Mouse (Mus musculus) brain, adult 2 months (tissue): ENCODE measurements around the gene Dazl.
"Not testable (repeated sequence)": the region's sequence is repeated elsewhere in the genome, so short reads cannot be mapped to it uniquely, and the experiment has no call there.

Experiments
- DNase-seq: peaks from one replicate; pipeline ENCODE4 v3.0.0; 2011; ENCODE audit warnings: low read depth, low spot score

Gene Dazl

DNA sequence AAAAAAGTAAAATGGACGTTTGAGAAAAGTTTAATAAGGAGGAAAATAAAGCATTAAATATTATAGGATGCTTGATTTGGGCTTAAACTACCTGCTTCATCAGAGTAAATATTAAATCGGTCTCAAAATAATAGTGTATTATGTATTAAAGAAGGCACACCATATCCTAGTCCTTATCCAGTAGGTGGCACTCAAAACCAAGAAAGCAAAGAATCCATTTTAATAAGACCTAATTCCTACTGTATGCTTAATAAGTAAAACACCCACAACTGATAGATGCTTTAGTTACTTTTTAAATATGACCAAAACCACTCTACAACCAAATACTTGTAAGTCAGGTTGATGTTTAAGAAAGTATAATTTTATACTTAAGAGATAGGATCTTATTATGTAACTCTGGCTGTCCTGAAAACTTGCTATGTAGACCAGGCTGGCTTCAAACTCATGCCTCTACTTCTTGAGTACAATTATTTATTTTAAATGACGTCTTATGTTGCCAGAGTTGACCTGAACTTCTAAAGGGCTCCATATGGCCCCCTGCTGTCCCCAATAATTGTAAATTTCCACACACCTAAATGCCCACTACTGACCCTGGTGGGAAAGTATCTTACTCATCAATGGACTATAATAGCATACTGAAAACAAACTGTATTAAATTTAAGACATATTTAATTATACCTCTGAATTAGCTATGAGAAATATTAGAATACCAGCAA lies 1.8 kb downstream of the Dazl start:
- peak; percentile 77 for DNase-seq

DNA sequence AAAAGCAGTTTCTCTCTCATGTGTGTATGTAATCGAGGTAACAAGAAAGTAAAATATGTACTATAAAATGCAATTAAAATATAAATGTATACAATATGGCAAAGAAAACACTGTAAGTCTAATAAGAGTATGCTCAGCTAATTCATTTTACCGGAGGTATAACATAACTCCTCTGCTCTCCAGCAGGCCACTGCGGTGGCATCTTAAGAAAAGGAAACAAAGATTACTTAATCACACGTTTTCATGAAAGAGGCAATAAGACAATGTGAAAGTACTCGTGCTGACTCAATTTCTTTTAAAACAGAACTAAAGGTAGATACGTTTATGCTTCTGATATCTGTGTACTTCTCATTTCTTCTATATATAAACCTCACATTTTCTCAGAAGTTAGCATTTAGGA lies 8.6 kb downstream of the Dazl start:
- no peak for DNase-seq

DNA sequence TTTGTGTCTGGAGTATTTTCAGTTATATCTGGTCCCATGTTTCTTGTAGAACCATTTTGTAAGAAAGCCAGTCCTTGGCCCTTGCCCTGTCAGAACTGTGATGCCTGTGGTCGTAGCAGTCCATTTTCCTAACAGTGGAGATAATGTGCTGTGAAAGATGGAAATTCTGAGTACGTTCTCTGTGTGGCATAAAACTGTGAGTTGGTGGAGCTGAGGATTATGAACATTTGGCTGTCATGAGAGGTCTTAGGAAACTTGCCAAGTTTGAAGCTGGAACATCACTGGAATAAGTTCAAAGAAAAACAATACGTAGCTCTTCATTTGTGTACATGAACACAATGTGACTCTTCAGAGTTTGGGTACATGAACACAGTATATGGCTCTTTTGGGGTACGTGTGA lies 31.8 kb downstream of the Dazl start:
- not testable (repeated sequence) for DNase-seq

DNA sequence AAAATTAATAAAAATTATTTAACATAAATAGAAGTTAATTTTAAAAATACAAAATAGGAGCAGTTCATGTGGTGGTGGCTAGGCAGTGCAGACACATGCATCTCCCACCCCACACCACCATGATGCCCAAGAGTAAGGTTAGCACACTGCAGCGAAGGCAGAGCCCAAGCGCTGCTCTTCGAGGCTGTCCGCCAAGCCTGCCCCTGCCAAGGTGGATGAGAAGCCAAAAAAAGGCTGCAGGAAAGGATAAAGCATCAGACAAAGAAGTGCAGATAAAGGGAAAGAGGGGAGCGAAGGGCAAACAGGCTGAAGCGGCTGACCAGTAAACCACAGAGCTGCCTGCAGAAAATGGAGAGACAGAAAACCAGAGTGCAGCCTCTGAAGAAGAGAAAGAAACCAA lies 32.6 kb downstream of the Dazl start:
- DNase-seq = no peak

DNA sequence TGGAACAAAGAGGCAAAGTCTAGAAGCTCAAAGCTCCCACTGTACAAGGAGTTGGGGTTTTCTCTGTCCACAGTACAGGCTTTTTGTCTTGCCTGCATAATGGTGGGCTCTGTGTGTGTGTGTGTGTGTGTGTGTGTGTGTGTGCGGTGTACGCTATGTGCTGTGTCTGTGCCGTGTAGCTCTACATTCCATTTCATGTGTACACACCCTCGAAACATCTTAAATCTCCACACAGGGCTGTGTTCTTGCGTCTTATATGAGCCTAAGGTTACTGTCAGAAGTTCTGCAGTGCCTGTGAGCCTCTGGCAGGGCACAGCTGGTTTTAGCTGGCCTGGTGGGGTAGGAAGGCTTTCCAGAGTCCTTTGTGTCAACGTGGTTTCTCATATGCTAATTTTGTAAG lies 46.8 kb downstream of the Dazl start:
- DNase-seq = no peak

DNA sequence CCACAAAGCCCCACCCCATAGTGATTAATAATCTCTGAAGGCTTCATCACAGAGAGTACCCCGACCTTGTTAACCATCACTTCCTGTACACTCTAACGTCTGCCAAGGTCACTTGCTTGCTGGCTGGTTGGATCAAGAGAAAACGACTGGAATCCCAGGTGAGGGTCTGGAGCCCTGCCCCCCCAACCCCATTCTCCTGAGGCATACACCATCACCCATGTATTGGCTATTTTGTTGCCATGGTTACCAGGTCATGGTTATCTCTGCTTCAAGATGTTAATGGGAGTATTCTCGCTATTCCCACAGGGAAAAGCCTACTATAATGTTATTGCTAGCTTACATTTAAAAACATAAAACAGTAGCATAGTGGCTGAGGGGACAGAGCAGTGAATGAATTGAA lies 48.8 kb downstream of the Dazl start:
- no peak for DNase-seq

DNA sequence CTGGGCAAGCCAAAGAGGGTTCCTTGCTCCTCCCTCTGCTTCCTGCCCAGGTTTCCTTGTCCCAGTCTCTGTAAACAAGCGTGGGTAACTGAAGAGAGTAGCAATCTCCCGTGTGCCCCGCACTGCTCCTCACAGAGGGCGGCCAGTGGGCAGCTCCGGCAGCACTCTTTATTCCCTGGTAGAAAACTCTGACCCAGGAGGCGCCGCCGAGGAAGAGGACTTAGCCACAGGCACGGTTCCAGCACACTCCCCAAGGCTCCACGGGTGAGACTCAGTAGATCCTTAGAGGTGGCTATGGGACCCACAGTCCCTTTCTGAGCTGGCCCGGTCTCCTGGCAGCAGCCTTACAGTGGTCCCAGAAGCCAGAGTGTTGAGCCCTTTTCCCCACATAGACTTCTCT lies 50.1 kb downstream of the Dazl start:
- no peak for DNase-seq

DNA sequence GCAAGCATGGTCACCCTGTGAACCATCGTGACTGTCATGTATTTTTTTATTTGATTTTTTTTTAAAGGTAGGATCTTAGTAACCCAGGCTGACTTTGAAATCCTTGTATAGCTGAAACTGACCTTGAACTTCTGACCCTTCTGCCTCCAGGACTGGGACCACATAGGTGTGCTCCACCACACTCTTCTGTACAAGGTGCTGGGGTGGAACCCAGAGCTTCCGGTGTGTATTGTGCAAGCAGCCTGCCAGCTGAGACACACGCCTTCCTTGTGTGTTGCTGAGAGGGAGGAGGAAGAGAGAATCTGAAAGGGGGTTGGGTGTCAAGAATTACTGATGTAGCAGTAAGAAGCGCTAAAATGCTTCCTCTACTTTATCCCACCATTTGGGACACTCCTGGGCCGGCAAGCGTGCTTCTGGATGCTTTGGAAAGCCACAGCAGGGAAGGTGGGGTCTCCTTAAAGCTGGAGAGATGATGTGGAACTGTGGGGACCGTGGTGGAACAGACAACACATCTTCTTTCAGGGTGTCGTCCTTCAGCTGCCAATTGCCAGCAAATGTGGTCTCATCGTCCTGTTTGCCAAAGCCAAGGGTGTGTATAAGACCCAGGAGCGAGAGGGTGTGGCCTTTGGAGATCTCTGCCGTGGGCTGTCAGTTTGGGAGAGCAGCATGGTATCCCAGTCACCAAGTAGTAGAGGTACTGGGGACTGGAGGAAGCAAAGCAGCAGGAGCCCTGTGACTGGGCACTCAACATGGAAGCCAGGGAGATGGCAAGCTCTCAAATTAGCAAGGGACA lies 55.4 kb downstream of the Dazl start:
- DNase-seq = no peak

DNA sequence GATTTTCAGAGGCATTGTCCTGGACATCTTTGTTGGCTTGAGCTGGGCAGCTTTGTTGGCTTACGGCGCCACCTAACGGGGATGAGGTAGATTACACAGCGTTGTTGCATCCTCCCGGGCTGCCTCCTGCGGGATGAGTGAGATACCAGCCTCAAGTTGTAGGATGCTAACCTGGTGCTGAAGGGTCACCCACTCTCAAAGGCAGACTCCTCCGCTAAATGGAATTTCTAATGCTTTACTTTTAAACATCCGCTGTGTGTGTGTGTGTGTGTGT lies 56.1 kb downstream of the Dazl start:
- DNase-seq = peak; percentile 86

DNA sequence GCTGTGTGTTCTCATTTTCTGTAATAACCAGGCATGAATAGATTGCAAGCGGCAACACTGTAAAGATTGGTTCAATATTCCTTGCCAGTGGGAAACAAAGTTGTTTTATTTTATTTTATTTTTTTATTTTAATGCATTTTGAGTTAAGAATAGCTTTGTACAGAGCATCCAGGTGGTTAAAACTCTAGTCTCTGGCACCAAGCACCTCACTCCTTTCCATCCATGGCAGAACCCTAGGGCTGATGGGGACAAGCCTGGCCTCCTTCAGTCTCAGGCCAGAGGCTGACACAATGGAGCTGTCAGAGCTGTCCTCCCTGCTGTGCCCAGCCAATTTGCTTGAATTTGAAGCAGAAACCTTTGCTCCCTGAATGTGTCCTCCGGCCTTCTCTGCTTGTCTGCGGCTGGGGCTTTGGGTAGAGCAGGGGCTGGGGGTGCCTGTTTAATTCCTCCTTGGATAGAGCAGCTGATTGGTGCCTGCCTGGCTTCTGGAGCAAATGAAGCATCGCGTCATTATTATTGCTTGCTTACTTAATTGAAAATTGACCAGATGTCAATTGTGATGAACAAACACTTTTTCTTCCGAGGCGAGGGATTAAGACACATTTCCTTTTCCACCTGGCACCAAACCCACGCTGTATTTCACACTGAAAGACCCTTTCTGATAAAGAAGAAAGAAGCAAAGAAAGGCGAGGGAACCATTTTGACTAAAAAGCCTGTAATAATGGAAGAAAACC lies 56.6 kb downstream of the Dazl start:
- peak; percentile 33 for DNase-seq

DNA sequence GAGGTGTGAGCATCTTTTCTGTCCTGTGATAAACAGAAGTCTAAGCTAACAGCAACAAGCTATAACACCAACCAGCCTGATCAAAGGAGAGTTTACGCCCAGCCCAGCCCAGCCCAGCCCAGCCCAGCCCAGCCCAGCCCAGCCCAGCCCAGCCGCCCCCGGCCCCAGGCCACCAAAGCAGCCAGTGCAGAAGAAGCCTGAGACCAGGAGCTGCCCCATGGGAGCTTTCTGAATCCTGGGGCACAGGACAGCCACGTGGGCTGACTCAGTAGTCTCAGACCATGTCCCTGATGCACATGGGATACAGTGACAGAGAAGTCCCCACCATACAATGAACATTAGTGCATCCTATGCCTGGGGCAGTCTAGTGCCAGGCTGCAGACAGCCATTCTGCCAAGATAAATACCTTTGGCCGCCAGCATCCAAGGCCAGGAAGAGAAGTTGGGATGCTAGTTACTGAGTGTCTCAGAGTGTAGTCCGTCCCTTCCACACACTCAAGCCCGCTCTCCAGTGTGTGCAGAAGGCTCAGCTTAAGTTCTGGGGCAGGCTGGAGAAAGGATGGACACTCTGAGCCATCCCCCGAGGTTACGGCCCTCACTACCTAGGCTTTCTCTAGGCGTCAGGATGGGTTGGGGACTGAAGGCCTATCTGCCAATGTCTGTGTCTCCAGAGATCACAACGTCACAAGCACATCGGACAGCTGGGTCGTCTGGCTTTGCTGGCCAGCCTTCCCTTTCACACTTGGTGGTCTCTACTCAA lies 57.3 kb downstream of the Dazl start:
- no peak for DNase-seq

DNA sequence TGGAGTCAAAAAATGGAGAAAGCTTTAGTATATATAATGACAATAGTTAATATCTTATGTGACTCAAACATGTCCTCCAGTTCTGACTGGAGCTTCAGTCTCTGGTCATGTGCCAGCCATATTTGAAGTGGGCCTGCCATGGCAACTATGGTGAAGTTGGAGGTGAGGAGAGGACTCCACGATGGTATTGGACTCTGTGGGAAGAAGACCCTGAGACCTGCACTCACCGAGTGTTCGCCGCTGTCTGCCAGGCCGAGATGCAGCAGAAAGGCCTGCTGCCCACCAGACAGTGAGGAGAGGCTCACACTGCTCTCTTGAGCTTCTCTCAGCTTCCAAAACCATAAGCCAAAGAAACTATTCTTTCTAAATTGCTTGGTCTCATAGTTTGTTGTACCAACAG lies 59.5 kb downstream of the Dazl start:
- no peak for DNase-seq

DNA sequence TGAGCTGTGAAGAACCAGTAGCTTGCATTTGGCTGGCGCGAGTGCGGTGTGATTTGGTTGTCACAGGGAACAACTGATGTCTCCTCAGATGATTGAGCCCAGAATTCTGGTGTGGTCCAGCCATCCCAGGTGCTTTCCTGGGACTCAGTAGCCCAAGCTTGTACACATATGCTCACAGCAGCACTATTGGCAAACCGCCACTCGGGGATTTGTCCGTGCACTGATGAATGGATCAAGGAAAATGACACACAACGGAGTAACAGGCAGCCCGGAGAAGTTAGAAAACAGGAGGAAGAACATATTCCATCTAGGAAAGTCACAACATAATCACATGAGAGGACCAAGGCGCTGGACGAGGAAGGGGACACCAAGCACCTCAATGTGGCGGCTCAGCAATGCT lies 60.6 kb downstream of the Dazl start:
- no peak for DNase-seq

DNA sequence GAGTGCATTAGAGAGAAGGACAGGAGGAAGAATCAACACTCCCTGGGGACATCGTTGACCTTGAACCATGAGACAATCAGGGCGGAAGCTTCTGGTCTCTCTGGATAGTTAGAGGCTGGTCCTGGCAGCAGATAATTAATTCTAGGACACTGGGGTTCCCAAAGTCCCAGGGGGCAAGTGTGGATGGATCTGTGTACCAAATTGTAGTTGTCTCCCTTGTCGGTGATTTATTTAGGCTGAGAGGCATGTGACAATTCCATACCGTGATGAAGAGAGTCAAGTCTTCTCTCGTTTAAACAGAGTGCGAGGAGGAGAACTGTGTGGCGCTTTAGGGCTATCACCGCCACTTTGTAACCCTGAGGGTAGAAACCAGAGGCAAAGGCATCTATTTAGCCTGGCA lies 62.2 kb downstream of the Dazl start:
- DNase-seq = no peak

DNA sequence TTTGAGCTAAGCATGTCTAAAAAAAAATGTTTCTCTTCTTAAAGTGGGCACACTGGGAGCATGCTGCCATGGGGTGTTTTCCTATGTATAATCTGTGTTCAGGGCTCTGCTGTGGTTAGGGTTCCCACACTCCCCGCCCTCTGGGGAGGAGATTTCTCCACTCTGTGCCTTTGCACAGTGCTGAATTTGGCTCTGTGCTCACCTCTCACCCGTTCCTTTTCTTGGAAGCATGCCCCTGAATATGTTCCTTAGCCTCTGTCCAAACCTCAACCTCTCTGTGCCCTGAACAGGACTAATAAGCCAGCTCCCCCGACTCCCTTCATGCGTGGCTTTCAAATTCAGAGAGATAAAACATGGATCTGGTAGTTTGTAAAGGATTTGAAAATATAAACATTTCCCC lies 63.9 kb downstream of the Dazl start:
- no peak for DNase-seq
